Mouse (Mus musculus) small intestine, adult 2 months (tissue): ENCODE data around the gene Naa20.

Experiments used
- CTCF ChIP-seq: fragments of 200-500 bp; IDR thresholded peaks from 2 replicates; pipeline ENCODE4 v1.5.1; 2012; ENCODE audit warnings: low read depth, mild to moderate bottlenecking, control low read depth, inconsistent platforms, low read length, moderate library complexity, mixed read lengths; ENCODE audit not compliant: insufficient replicate concordance, insufficient read length; ENCODE audit errors: extremely low read depth
- POLR2A ChIP-seq: fragments of 200-500 bp; IDR thresholded peaks from 2 replicates; pipeline ENCODE4 v1.6.1; 2012; ENCODE audit warnings: low read depth, mild to moderate bottlenecking, control low read depth, inconsistent platforms, low read length, moderate library complexity

DNA sequence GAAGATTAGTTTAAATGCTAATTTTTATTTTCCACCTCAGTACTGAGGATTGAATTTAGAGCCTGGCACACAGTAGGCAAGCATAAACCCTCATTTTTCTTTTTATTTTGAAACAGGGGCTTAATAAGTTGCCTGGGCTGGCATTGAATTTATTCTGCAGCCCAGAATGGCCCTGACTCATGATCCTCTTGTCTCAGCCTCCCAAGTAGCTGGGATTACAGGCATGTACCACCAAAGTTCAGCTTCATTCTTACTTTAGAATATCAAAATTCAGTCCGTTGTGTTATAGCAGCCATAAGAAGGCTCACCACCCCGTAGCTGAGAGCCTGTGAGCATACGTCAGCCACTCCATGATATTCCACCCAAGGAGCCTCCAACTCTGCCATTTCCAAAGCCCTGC is 35.7 kb upstream of the Naa20 start:
- TF ChIP-seq CTCF: no peak
- no peak for TF ChIP-seq POLR2A
